8 mouse cellular contexts compared by ENCODE assay signal in genomic region chr1:87245929-87246815, GRCm38 (mm10). TPM values are rescaled to one million over a fixed set of nuclear protein-coding genes. Genes with fewer than 3 reads are reported as not detected.
DNase-seq lines count a peak whose midpoint lies in the region; ATAC-seq lines count a peak whose summit lies in the region.

No protein-coding gene starts in this region.

- DNase-seq in adipocyte (ENCODE audit: low spot score), result peak; percentile 68
- DNase-seq in embryo, embryonic 10 days (ENCODE audit: low spot score), result peak; percentile 83
- DNase-seq in gastrocnemius, postnatal 14 days, result peak; percentile 77
- peak; percentile 97 for DNase-seq in intestine, embryonic 14.5 days (ENCODE audit: low spot score)
- DNase-seq in left cerebral cortex, postnatal 10 days (ENCODE audit: extremely low spot score in 1 of 2, low spot score in 2 of 2), result peak; percentile 62 to 77
- peak; percentile 53 to 55 for DNase-seq in right cerebral cortex, postnatal 36 days (ENCODE audit: low spot score in 2 of 2)
- DNase-seq in yolk sac, embryonic 10.5 days (ENCODE audit: low spot score), result peak; percentile 77

- H3K27me3 ChIP-seq in intestine, embryonic 14.5 days (replicated peaks; ENCODE audit: control insufficient read depth, insufficient read depth, low read length), result no peaks in the 10 kb centered on the region

- intact Hi-C loops in gastrocnemius, postnatal 14 days (cut with DNase I; ENCODE audit: low total_unique reads), result loop anchor here (2.0 kb wide), 1 partner anchor 47 kb away; no protein-coding TSS in a partner anchor
- intact Hi-C loops in left cerebral cortex, postnatal 10 days (cut with DNase I), result loop anchor here (2.0 to 10.0 kb wide), 2 partner anchors 47 to 169 kb away; no protein-coding TSS in a partner anchor

- peak; percentile 70; the same call in 1 of the 2 replicates for ATAC-seq in intestine, embryonic 14.5 days (replicated peaks; ENCODE audit: low FRiP score, low TSS enrichment, low read depth)
- peak; percentile 87 for ATAC-seq in megakaryocyte-erythroid progenitor cell, adult 5-6 weeks (replicated peaks; ENCODE audit: low FRiP score, low TSS enrichment, poor library complexity, severe bottlenecking)

- no peaks in the 10 kb centered on the region for H3K9me3 ChIP-seq in intestine, embryonic 14.5 days (ENCODE audit: control insufficient read depth, low read length)

- H3K4me3 ChIP-seq in intestine, embryonic 14.5 days (ENCODE audit: low read depth, low read length), result no peak overlapping the region

- H3K9ac ChIP-seq in intestine, embryonic 14.5 days (ENCODE audit: low read length), result no peak overlapping the region

- no peaks in the 10 kb centered on the region for H3K4me1 ChIP-seq in intestine, embryonic 14.5 days (replicated peaks; ENCODE audit: control insufficient read depth, insufficient read depth, low read length)

- WGBS in intestine, embryonic 14.5 days, result 25% methylated on average over 22 of the region's 22 CpGs

- no peak overlapping the region for H3K27ac ChIP-seq in intestine, embryonic 14.5 days (ENCODE audit: low read depth)

- no peaks in the 10 kb centered on the region for H3K36me3 ChIP-seq in intestine, embryonic 14.5 days (ENCODE audit: control insufficient read depth, insufficient read depth, low read length)

- peak overlapping the region; percentile 20; the same call in 1 of the 2 replicates for H3K4me2 ChIP-seq in intestine, embryonic 14.5 days (ENCODE audit: low read length)

RNA-seq across cellular contexts. Expression of gene Efhd1, which starts 18.0 kb away (rescaled TPM):
- 10 to 100 TPM in 1 of 2 experiments, 1 to 10 TPM in 1; 5.8 to 14.6 TPM for total RNA-seq in gastrocnemius, postnatal 14 days (2021)
- 0.16 TPM in 1 of 2 replicates, not detected in the other for polyA plus RNA-seq in intestine, embryonic 14.5 days (2014; fragmentation: Nextera tagmentation; extraction: Ambion mirVana)
- total RNA-seq in left cerebral cortex, postnatal 10 days (2021), result 1 to 10 TPM; 6.0 to 7.0 TPM
- not detected in 2 replicates for total RNA-seq in megakaryocyte-erythroid progenitor cell, adult 5-6 weeks (2014; fragmentation: Nextera tagmentation)
- not detected in 2 replicates for total RNA-seq in megakaryocyte-erythroid progenitor cell, adult 5-6 weeks (2017)

RNA-seq across cellular contexts. Expression of gene Eif4e2, which starts 32.5 kb away (rescaled TPM):
- 10 to 100 TPM; 54.3 to 61.6 TPM for total RNA-seq in gastrocnemius, postnatal 14 days (2021)
- polyA plus RNA-seq in intestine, embryonic 14.5 days (2014; fragmentation: Nextera tagmentation; extraction: Ambion mirVana), result 131 and 141 TPM in 2 replicates
- total RNA-seq in left cerebral cortex, postnatal 10 days (2021), result 10 to 100 TPM; 83.2 to 84.2 TPM
- total RNA-seq in megakaryocyte-erythroid progenitor cell, adult 5-6 weeks (2014; fragmentation: Nextera tagmentation), result 104 and 149 TPM in 2 replicates
- 241 and 258 TPM in 2 replicates for total RNA-seq in megakaryocyte-erythroid progenitor cell, adult 5-6 weeks (2017)

RNA-seq across cellular contexts. Expression of gene Chrng, which starts 41.7 kb away (rescaled TPM):
- 1 to 10 TPM; 1.5 to 1.7 TPM for total RNA-seq in gastrocnemius, postnatal 14 days (2021)
- polyA plus RNA-seq in intestine, embryonic 14.5 days (2014; fragmentation: Nextera tagmentation; extraction: Ambion mirVana), result not detected in 2 replicates
- total RNA-seq in left cerebral cortex, postnatal 10 days (2021), result not detected
- not detected in 2 replicates for total RNA-seq in megakaryocyte-erythroid progenitor cell, adult 5-6 weeks (2014; fragmentation: Nextera tagmentation)
- not detected in 2 replicates for total RNA-seq in megakaryocyte-erythroid progenitor cell, adult 5-6 weeks (2017)

RNA-seq across cellular contexts. Expression of gene Chrnd, which starts 55.8 kb away (rescaled TPM):
- total RNA-seq in gastrocnemius, postnatal 14 days (2021), result 1 to 10 TPM; 4.4 to 5.2 TPM
- not detected in 2 replicates for polyA plus RNA-seq in intestine, embryonic 14.5 days (2014; fragmentation: Nextera tagmentation; extraction: Ambion mirVana)
- not detected for total RNA-seq in left cerebral cortex, postnatal 10 days (2021)
- total RNA-seq in megakaryocyte-erythroid progenitor cell, adult 5-6 weeks (2014; fragmentation: Nextera tagmentation), result not detected in 2 replicates
- total RNA-seq in megakaryocyte-erythroid progenitor cell, adult 5-6 weeks (2017), result not detected in 2 replicates

Comparison
In these comparisons a context has a peak if more than half of its experiments do, and no peak if none do; other contexts are left out.
1. RNA of gene Efhd1, which starts 18.0 kb away (total RNA-seq): 5.8 to 14.6 TPM in gastrocnemius, postnatal 14 days and 6.0 to 7.0 TPM in left cerebral cortex, postnatal 10 days; not detected in megakaryocyte-erythroid progenitor cell, adult 5-6 weeks; every median in the first group is over 4 times any median in the second.
2. Peak in every context shown above with its lines, with median percentiles within 50 percentile points of each other: DNase-seq.